Mouse (Mus musculus) ES-E14 (cell line): ENCODE measurements at regions not wholly inside any gene's neighbourhood (a gene's known extent, or its start where the extent isn't known, plus 50 kb on each side); places are given as distances from the start of the nearest gene placed in this dataset.
A peak's percentile ranks its signal among the peaks of the same experiment; 100 is the strongest.

Experiments used
- DNase-seq: peaks from one replicate; pipeline ENCODE4 v3.0.0-alpha.2; 2013; ENCODE audit warnings: low read depth, low spot score
- H3K27ac ChIP-seq: 2 replicates; pipeline ENCODE4 v1.5.1; 2012; ENCODE audit warnings: low read depth, mild to moderate bottlenecking, low read length, moderate library complexity, mixed read lengths; ENCODE audit not compliant: poor library complexity, insufficient read depth, severe bottlenecking
- H3K36me3 ChIP-seq: 2 replicates; pipeline ENCODE4 v1.6.1; 2012; ENCODE audit warnings: mild to moderate bottlenecking, low read length, moderate library complexity, mixed read lengths; ENCODE audit not compliant: control insufficient read depth, poor library complexity, insufficient read depth, severe bottlenecking
- H3K4me1 ChIP-seq, 2 experiments: fragments of 150-350 bp in 1 of 2; sonication (generic) in 1 of 2; 2 replicates each; pipeline ENCODE4 v1.6.1; 2012; ENCODE audit warnings: low read length in 2 of 2, mild to moderate bottlenecking in 1 of 2, mixed read lengths in 1 of 2; ENCODE audit not compliant: control insufficient read depth in 2 of 2, insufficient read depth in 2 of 2, poor library complexity in 1 of 2
- H3K4me3 ChIP-seq, 2 experiments: fragments of 150-350 bp in 1 of 2; sonication (generic) in 1 of 2; 2 replicates each; pipeline ENCODE4 v1.5.1; 2012; ENCODE audit warnings: low read length in 2 of 2, low read depth in 1 of 2, mild to moderate bottlenecking in 1 of 2, mixed read lengths in 1 of 2; ENCODE audit not compliant: insufficient read depth in 1 of 2, poor library complexity in 1 of 2, severe bottlenecking in 1 of 2
- H3K9ac ChIP-seq: 2 replicates; pipeline ENCODE4 v1.6.1; 2012; ENCODE audit warnings: low read depth, mild to moderate bottlenecking, low read length, mixed read lengths; ENCODE audit not compliant: poor library complexity, insufficient read depth, severe bottlenecking
- H3K9me3 ChIP-seq: fragments of 150-350 bp; sonication (generic); 2 replicates; pipeline ENCODE4 v1.6.1; 2012; ENCODE audit warnings: low read depth, mild to moderate bottlenecking, low read length; ENCODE audit not compliant: control insufficient read depth, insufficient read depth
- CHD2 ChIP-seq: IDR thresholded peaks from 2 replicates; pipeline ENCODE4 v1.6.1; 2014; ENCODE audit warnings: mild to moderate bottlenecking, low read depth, low read length, inconsistent platforms
- HCFC1 ChIP-seq: IDR thresholded peaks from 2 replicates; pipeline ENCODE4 v1.6.1; 2012; ENCODE audit warnings: low read length, inconsistent platforms, borderline replicate concordance; ENCODE audit not compliant: insufficient read depth
- MAFK ChIP-seq: IDR thresholded peaks from 2 replicates; pipeline ENCODE4 v1.6.1; 2014; ENCODE audit warnings: mild to moderate bottlenecking, low read depth, low read length, inconsistent platforms; ENCODE audit not compliant: insufficient read depth
- ZC3H11A ChIP-seq: IDR thresholded peaks from 2 replicates; pipeline ENCODE4 v1.6.1; 2012; ENCODE audit warnings: low read depth, mild to moderate bottlenecking, inconsistent platforms, low read length, borderline replicate concordance
- ZNF384 ChIP-seq: IDR thresholded peaks from 2 replicates; pipeline ENCODE4 v1.6.1; 2012; ENCODE audit warnings: low read depth, low read length, inconsistent platforms
- in situ Hi-C, 2 experiments: fragments of 600-800 bp; cut with MboI; formaldehyde crosslinking; loops; one replicate each; pipeline ENCODE4 v1.15.1; 2025; ENCODE audit warnings: low sequenced_read_pairs in 2 of 2, inconsistent platforms in 1 of 2; ENCODE audit not compliant: unreplicated experiment in 2 of 2

DNA sequence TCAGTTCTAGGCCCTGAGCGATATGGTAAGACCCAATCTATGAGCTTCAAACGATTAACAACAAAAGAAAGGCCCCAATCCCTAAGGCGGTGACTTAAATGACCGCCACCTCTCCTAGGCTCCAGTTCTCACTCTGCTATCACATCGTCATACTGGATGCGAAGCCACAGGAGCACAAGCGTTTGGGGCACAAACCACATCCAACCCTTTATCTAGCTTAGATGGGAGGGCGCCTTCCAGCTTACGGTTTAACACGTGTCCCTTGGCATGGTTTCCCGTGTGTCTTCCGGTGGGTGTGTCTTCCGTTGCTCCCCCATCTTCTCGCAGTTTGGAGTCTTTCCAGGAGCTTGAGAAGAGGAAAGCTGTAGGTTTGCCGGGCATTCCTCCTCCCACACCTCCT lies 92.4 kb downstream of the Fam43a start:
- DNase-seq, result no peak
- peak overlapping the region; percentile 4 to 41; a peak in 3 of 4 replicates for H3K4me3 ChIP-seq
- peak overlapping the region; percentile 41; the same call in 1 of the 2 replicates for H3K9ac ChIP-seq
- TF ChIP-seq MAFK (no peak), CHD2 (no peak)
- peak overlapping the region; percentile 92; the same call in 1 of the 2 replicates for H3K27ac ChIP-seq
- peaks cover 21 to 33% of the 10 kb centered on the region in 2 experiments for H3K4me1 ChIP-seq
- no peaks in the 10 kb centered on the region for H3K9me3 ChIP-seq
- H3K36me3 ChIP-seq, result no peaks in the 10 kb centered on the region
- in situ Hi-C loops, result no loop called here

DNA sequence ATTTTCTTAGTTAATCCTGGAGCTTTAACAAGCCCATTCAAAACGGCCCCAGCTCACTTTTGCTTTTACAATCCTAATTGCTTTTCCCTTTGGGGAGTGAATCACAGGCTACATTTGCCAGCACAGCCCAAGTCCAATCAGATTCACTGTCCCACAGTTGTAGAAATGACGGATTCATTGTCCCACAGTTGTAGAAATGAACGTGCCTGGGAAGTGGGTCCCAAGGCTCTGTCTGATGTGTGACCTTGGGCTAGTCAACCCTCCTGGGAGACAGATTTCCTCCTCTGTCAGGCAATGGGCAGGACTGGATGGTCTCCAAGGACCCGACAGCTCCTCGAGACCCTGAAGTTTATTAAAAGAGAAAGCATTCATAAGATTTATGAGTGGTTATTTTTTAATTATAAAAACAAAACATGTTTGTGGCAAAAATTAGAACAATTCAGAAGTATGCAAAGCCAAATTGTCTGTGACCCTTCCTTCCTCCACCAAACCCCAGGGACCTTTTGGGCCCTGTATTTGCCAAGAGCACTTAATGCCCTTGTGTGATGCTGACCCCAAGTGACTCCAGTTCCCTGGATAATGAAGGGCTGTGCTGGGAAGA lies 93.1 kb downstream of the Fam43a start:
- no peak for TF ChIP-seq ZNF384
- no peak for TF ChIP-seq HCFC1
- TF ChIP-seq CHD2, result no peak
- no peak for TF ChIP-seq MAFK
- TF ChIP-seq ZC3H11A, result no peak
- H3K4me1 ChIP-seq, result peaks cover 20 to 29% of the 10 kb centered on the region in 2 experiments
- peak overlapping the region; percentile 92; the same call in 1 of the 2 replicates for H3K27ac ChIP-seq
- no peaks in the 10 kb centered on the region for H3K9me3 ChIP-seq
- peak overlapping the region; percentile 4 to 41; a peak in 2 of 4 replicates for H3K4me3 ChIP-seq
- no peak for DNase-seq
- H3K9ac ChIP-seq, result peak overlapping the region; percentile 41; the same call in 1 of the 2 replicates
- H3K36me3 ChIP-seq, result no peaks in the 10 kb centered on the region
- in situ Hi-C loops, result no loop called here

- H3K4me3 ChIP-seq, result no peak overlapping the region
- peaks cover 16 to 25% of the 10 kb centered on the region in 2 experiments for H3K4me1 ChIP-seq
- TF ChIP-seq MAFK, result no peak
- TF ChIP-seq CHD2, result no peak
- TF ChIP-seq HCFC1, result no peak
- TF ChIP-seq ZC3H11A, result no peak
- TF ChIP-seq ZNF384, result no peak
- H3K36me3 ChIP-seq, result no peaks in the 10 kb centered on the region
- H3K27ac ChIP-seq, result peak overlapping the region; percentile 92
- H3K9me3 ChIP-seq, result no peaks in the 10 kb centered on the region
- in situ Hi-C loops, result no loop called here
- DNase-seq, result no peak
- peak overlapping the region; percentile 35; the same call in 1 of the 2 replicates for H3K9ac ChIP-seq
Observed at GRCm38 (mm10) chr16:30693206-30693605, 93.7 kb downstream of the Fam43a start.

- Histone ChIP-seq H3K4me3 (no peak overlapping the region), H3K9ac (peak overlapping the region; percentile 35; the same call in 1 of the 2 replicates), H3K9me3 (no peaks in the 10 kb centered on the region), H3K27ac (peak overlapping the region; percentile 92), H3K36me3 (no peaks in the 10 kb centered on the region), H3K4me1 (peaks cover 16 to 25% of the 10 kb centered on the region in 2 experiments)
- TF ChIP-seq CHD2 (peak; percentile 85; the same call in 1 of the 2 replicates), HCFC1 (no peak)
- in situ Hi-C loops, result no loop called here
- peak; percentile 72 for DNase-seq
Observed at GRCm38 (mm10) chr16:30693839-30694527, 94.5 kb downstream of the Fam43a start.

DNA sequence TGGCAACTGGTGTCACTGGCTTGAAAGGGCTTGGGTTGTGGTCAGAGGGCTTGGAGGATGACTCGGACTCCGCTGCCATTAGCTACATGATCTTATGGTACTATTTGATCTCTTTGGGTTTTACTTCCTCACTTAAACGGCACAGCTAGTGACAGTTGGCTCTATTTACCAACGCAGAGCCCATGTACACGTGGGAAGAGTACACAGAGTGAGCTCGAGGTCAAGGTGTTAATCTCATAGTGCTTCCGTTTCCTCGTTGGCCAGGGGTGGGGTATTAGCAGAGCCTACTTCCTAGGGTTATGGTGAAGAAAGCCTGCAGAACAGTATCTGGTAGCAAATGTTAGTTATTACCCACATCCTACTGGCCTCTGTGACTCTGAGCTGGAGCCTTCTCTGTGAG lies 96.2 kb downstream of the Fam43a start:
- H3K4me1 ChIP-seq, result peaks cover 15 to 21% of the 10 kb centered on the region in 2 experiments
- in situ Hi-C loops, result no loop called here
- TF ChIP-seq ZNF384 (no peak), HCFC1 (no peak), CHD2 (no peak), ZC3H11A (no peak), MAFK (no peak)
- DNase-seq, result no peak
- no peaks in the 10 kb centered on the region for H3K36me3 ChIP-seq
- H3K9ac ChIP-seq, result no peak overlapping the region
- H3K27ac ChIP-seq, result no peak overlapping the region
- no peaks in the 10 kb centered on the region for H3K9me3 ChIP-seq
- no peak overlapping the region for H3K4me3 ChIP-seq
